Mouse (Mus musculus) intestine, embryonic 15.5 days (tissue): ENCODE results near the gene Prrc2c. TPM values are rescaled to one million over a fixed set of nuclear protein-coding genes. Genes with fewer than 3 reads are reported as not detected.
A peak's percentile ranks its signal among the peaks of the same experiment; 100 is the strongest.
"Not testable (repeated sequence)": the region's sequence is repeated elsewhere in the genome, so short reads cannot be mapped to it uniquely, and the experiment has no call there.

Source experiments
- ATAC-seq: fragments of 200-750 bp; cut with Nextera tagmentation; 2 replicates; pipeline ENCODE4 v1.8.0; 2017; ENCODE audit warnings: moderate TSS enrichment, moderate library complexity
- H3K27ac ChIP-seq: fragments of 300-500 bp; sonication (generic); 2 replicates; pipeline ENCODE4 v1.5.1; 2015; ENCODE audit warnings: mild to moderate bottlenecking, inconsistent platforms
- H3K27me3 ChIP-seq: fragments of 300-500 bp; sonication (generic); replicated peaks from 2 replicates; pipeline ENCODE4 v1.6.1; 2015; ENCODE audit warnings: inconsistent platforms
- H3K36me3 ChIP-seq: fragments of 300-500 bp; sonication (generic); 2 replicates; pipeline ENCODE4 v1.6.1; 2015; ENCODE audit warnings: inconsistent platforms
- H3K4me1 ChIP-seq: fragments of 300-500 bp; sonication (generic); replicated peaks from 2 replicates; pipeline ENCODE4 v1.6.1; 2015; ENCODE audit warnings: inconsistent platforms
- H3K4me2 ChIP-seq: fragments of 300-500 bp; sonication (generic); replicated peaks from 2 replicates; pipeline ENCODE4 v1.6.1; 2015; ENCODE audit warnings: mild to moderate bottlenecking, inconsistent platforms
- H3K4me3 ChIP-seq: fragments of 300-500 bp; sonication (generic); replicated peaks from 2 replicates; pipeline ENCODE4 v1.5.1; 2015; ENCODE audit warnings: inconsistent platforms
- H3K9ac ChIP-seq: fragments of 300-500 bp; sonication (generic); 2 replicates; pipeline ENCODE4 v1.6.1; 2015; ENCODE audit warnings: inconsistent platforms
- H3K9me3 ChIP-seq: fragments of 300-500 bp; sonication (generic); 2 replicates; pipeline ENCODE4 v1.6.1; 2016; ENCODE audit warnings: inconsistent platforms
- WGBS: fragments of 180-500 bp; shearing (Covaris S2); methylation state at CpG from one replicate; pipeline ENCODE4 v1.1.7; 2015; 5-methylcytosine and 5-hydroxymethylcytosine counted together
- polyA plus RNA-seq: library from polyadenylated mRNA; unstranded; fragments of >200 nt; fragmentation: Nextera tagmentation; extraction: Ambion mirVana; gene quantifications from 2 replicates; pipeline ENCODE4 v1.2.1, GENCODE M21; 2015

The Prrc2c gene
- polyA plus RNA-seq, 1 experiment from 2014 or later, result 139 TPM

DNA sequence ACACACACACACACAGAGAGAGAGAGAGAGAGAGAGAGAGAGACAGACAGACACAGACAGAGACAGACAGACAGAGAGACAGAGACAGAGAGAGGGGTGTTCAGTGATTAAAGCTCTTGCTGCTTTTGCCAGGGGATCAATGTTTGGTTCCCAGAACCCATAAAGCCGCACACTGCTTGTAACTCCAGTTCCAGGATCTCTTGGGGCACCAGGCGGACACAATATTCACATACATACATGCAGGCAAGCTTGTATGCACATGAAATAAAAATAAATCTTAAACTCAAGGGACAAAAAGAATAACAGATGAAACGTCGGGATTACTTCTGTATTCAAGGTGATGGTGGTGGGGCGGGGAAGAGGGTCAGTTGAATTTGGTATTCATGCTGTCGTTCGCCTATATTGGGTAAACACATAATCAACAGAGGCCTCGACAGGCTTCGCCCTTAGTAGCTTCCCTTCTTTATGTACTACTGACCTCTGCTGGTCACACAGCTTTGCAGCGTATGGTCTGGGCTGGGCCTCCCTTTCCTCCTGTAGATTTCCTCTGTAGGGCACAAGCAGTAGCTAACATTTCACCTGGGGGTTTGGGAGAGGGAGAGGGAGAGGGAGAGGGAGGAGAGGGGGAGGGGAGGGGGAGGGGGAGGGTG lies 75.4 kb downstream of the Prrc2c start:
- no peak overlapping the region for H3K27ac ChIP-seq
- no peak overlapping the region for H3K4me3 ChIP-seq
- no peak overlapping the region for H3K9ac ChIP-seq
- peak; percentile 98 for ATAC-seq
- H3K9me3 ChIP-seq, result no peaks in the 10 kb centered on the region
- 14% methylated on average over 10 of the region's 10 CpGs for WGBS
- H3K4me1 ChIP-seq, result peaks cover 5% of the 10 kb centered on the region; the same call in 1 of the 2 replicates
- no peak overlapping the region for H3K4me2 ChIP-seq
- H3K27me3 ChIP-seq, result no peaks in the 10 kb centered on the region
- H3K36me3 ChIP-seq, result no peaks in the 10 kb centered on the region

DNA sequence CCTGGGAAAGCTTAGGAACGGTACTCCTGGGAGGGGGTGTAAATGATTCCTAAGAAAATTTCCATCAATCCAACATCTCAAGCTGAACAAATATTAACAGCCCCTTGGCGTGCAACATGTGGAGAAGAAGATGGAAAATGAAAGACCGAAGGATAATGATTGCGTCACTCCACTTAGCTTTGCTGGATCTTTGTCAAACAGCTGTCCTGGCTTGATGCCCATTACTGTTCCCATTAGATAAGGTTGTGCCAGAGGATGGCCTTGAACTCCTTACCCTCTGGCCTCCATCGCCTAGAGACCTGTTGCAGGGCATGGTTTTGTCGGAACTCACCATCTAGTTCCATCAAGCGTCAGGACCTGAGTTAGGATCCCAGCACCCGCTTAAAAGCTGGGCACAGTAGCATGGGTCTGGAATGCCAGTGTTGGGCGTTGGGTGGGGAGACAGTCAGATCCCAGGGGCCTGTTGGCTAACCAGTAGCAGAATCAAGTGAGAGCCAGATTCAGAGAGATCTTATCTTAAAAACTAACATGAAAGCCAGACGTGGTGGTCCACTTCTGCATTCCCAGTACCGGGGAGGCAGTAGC lies 80.0 kb downstream of the Prrc2c start:
- no peak overlapping the region for H3K27ac ChIP-seq
- no peak overlapping the region for H3K4me3 ChIP-seq
- H3K36me3 ChIP-seq, result no peaks in the 10 kb centered on the region
- H3K27me3 ChIP-seq, result no peaks in the 10 kb centered on the region
- no peak for ATAC-seq
- no peaks in the 10 kb centered on the region for H3K4me1 ChIP-seq
- no peak overlapping the region for H3K9ac ChIP-seq
- no peaks in the 10 kb centered on the region for H3K9me3 ChIP-seq
- H3K4me2 ChIP-seq, result no peak overlapping the region
- 76% methylated on average over 11 of the region's 11 CpGs for WGBS

DNA sequence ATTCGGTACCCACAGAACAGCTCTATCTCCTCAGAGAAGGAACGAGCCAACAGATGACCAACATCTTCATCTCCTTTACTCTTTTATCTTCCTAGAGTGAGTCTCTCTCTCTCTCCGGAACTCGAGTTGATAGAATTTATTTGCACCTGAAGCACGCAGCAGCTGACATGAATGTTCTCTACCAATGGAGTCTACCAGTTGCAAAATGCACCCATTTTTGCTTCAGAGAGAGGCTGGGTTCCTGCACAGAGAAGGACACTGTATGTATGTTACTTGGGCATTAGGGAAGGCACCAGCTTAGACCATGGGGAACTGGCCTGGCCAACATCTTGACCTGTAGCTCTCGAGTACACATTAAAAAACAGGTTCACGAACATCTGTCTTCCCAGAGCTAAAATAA lies 82.2 kb downstream of the Prrc2c start, which contains the start of gene Myocos:
Gene Myocos (minus strand): TSS at position 101 of the 400 bp plus-strand sequence.
- 89% methylated on average over 7 of the region's 7 CpGs for WGBS
- Histone ChIP-seq H3K4me3 (no peak within 1 kb of the TSS), H3K4me2 (no peak within 1 kb of the TSS), H3K27me3 (no peaks in the 10 kb centered on the region), H3K27ac (no peak within 1 kb of the TSS), H3K9me3 (no peaks in the 10 kb centered on the region), H3K9ac (no peak within 1 kb of the TSS), H3K36me3 (no peaks in the 10 kb centered on the region), H3K4me1 (no peaks in the 10 kb centered on the region)
- no peak for ATAC-seq

DNA sequence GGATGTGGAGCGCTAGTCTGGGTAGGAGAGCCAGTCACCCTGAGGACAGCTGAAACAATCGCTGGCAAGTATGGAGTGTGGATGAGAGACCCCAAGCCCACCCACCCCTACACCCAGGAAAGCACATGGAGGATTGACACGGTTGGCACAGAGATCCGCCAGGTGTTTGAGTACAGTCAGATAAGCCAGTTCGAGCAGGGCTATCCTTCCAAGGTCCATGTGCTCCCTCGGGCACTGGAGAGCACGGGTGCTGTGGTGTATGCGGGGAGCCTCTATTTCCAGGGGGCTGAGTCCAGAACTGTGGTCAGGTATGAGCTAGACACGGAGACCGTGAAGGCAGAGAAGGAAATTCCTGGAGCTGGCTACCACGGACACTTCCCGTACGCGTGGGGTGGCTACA lies 91.9 kb downstream of the Prrc2c start:
- Histone ChIP-seq H3K27me3 (no peaks in the 10 kb centered on the region), H3K9me3 (no peaks in the 10 kb centered on the region), H3K9ac (no peak overlapping the region), H3K4me2 (no peak overlapping the region), H3K27ac (no peak overlapping the region), H3K36me3 (no peaks in the 10 kb centered on the region), H3K4me1 (no peaks in the 10 kb centered on the region), H3K4me3 (no peak overlapping the region)
- WGBS, result 92% methylated on average over 14 of the region's 14 CpGs
- ATAC-seq, result no peak

DNA sequence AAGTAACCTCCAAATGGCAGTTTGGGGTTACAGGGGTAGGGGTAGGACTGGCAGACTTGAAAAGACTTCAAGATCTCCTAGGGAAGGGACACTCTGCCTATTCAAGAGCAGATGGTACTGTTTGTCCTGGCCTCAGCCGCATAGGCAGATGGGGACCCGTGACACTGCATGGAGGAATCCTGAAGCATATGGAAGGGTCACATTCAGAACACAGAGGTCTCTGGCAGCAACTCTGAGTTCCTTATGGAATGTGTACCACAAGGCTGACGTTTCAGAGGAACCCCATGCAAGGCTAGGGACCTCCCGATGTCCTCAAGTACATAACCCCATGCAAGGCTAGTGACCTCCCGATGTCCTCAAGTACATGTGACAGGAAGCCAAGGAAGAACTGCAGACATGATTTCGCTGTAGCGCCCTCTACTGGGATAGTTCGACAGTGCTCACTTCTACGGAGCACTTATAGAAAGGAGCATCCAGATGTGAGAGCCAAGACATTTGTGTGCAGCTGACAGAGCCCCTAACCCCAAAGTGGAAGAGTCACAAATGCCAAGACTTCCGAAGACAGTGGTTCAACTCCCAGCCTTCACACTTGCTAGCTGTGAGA lies 94.2 kb downstream of the Prrc2c start:
- Histone ChIP-seq H3K4me1 (no peaks in the 10 kb centered on the region), H3K4me2 (no peak overlapping the region), H3K27me3 (no peaks in the 10 kb centered on the region), H3K27ac (no peak overlapping the region), H3K9ac (no peak overlapping the region), H3K4me3 (no peak overlapping the region), H3K36me3 (no peaks in the 10 kb centered on the region), H3K9me3 (no peaks in the 10 kb centered on the region)
- no peak for ATAC-seq
- WGBS, result 81% methylated on average over 10 of the region's 10 CpGs

DNA sequence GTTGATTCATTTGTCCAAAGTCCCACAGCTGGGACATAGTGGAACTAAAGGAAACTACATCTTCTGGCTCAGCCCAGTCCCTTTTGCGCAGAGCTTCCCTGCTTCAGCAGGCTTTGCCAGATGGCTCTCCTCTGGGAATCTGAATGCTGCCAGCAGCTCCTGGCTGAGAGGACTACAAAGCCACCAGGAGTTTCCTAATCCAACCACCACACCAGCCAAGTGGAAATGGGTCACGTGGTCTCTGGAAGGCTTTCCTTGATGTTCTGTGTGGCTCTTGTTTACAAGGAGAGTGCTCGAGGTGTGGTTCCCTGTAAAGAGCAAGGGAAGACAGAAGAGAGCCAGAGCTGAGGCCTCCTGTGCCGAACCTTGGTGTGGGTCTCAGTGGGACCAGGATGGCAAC lies 96.6 kb downstream of the Prrc2c start:
- H3K4me2 ChIP-seq, result no peak overlapping the region
- H3K4me1 ChIP-seq, result 0 out of 2 replicates have a peak, but pooled peaks cover 4% of the 10 kb centered on the region
- no peak for ATAC-seq
- H3K9me3 ChIP-seq, result no peaks in the 10 kb centered on the region
- H3K36me3 ChIP-seq, result no peaks in the 10 kb centered on the region
- H3K4me3 ChIP-seq, result no peak overlapping the region
- H3K27me3 ChIP-seq, result no peaks in the 10 kb centered on the region
- no peak overlapping the region for H3K27ac ChIP-seq
- H3K9ac ChIP-seq, result no peak overlapping the region
- 42% methylated on average over 4 of the region's 4 CpGs for WGBS

DNA sequence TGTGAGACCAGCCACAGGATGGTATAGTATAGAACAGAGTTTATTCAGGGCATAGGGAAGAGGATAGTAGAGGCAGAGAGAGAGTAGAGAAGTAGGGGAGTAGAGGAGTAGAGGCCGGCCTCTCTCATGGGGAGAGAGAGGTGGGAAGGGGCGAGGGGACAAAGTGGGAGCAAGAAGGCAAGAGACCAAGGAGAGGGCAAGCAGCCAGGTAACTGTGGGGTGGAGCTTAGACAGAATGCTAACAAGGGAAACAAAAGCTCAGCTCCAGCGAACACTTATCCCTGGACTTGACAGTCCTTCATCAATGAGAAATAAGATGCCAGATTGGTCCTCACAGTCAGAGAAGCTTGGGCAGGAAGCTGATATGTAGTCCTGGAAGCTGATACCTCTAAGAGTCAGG lies 97.8 kb downstream of the Prrc2c start:
- Histone ChIP-seq H3K9ac (no peak overlapping the region), H3K27me3 (no peaks in the 10 kb centered on the region), H3K36me3 (no peaks in the 10 kb centered on the region), H3K4me3 (no peak overlapping the region), H3K9me3 (no peaks in the 10 kb centered on the region), H3K27ac (no peak overlapping the region), H3K4me1 (0 out of 2 replicates have a peak, but pooled peaks cover 4% of the 10 kb centered on the region), H3K4me2 (no peak overlapping the region)
- ATAC-seq, result no peak
- WGBS, result 76% methylated on average over 3 of the region's 3 CpGs

GRCm38 (mm10) chr1:162639861-162640260 lies 100.5 kb downstream of the Prrc2c start:
- H3K4me2 ChIP-seq, result no peak overlapping the region
- H3K36me3 ChIP-seq, result no peaks in the 10 kb centered on the region
- H3K27ac ChIP-seq, result no peak overlapping the region
- WGBS, result 81% methylated on average over 1 of the region's 1 CpGs
- ATAC-seq, result no peak
- H3K27me3 ChIP-seq, result no peaks in the 10 kb centered on the region
- no peak overlapping the region for H3K9ac ChIP-seq
- no peak overlapping the region for H3K4me3 ChIP-seq
- no peaks in the 10 kb centered on the region for H3K9me3 ChIP-seq
- H3K4me1 ChIP-seq, result 0 out of 2 replicates have a peak, but pooled peaks cover 4% of the 10 kb centered on the region

GRCm38 (mm10) chr1:162639051-162639750 lies 101.2 kb downstream of the Prrc2c start, which contains the start of gene Myoc:
Gene Myoc (plus strand): TSS chr1:162639155.
- Histone ChIP-seq H3K9ac (no peak within 1 kb of the TSS), H3K36me3 (no peaks in the 10 kb centered on the region), H3K27me3 (no peaks in the 10 kb centered on the region), H3K9me3 (no peaks in the 10 kb centered on the region), H3K4me2 (no peak within 1 kb of the TSS), H3K4me1 (0 out of 2 replicates have a peak, but pooled peaks cover 4% of the 10 kb centered on the region), H3K27ac (no peak within 1 kb of the TSS), H3K4me3 (no peak within 1 kb of the TSS)
- 78% methylated on average over 10 of the region's 10 CpGs for WGBS
- no peak for ATAC-seq

DNA sequence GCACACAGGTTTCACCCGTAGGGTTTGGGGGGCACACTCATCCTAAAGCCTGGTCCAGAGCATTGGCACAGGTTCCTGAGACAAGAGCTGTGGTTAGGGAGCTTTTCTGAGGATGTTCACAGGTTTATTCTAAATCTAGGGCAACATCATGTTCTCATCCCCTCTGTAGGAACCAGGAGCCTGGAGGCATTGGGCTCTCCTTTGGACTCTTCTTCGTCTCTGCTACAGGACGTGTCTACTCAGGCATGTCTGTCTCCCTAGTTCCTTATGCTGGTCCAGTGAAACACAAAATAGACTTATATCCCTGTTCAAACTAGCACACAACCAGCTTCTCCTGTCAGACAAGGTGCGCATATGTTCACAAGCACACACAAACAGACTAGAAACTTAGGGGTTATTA lies 101.8 kb downstream of the Prrc2c start:
- whole genome bisulfite sequencing, result 93% methylated on average over 4 of the region's 4 CpGs
- no peak overlapping the region for H3K9ac ChIP-seq
- ATAC-seq, result no peak

DNA sequence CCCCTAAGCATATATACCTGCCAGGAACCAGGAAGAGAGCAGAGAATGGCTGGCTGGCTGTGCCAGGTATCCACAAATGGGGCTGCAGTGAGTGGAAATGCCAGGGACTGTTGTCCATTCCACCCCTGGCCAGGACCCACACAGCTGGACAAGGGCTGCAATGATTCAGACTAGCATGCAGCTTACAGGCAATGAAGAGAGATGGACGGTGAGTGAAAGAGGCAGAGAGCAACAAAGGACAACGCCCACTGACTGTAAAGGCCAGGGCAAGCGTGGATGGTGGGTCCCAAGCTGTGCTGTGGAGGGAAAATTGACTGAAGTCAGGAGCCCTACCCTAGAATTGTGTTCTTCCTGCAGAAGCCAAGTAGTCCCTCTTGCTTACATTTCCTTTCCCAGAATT lies 103.8 kb downstream of the Prrc2c start:
- Histone ChIP-seq H3K9me3 (no peaks in the 10 kb centered on the region), H3K4me3 (no peak overlapping the region), H3K36me3 (no peaks in the 10 kb centered on the region), H3K27ac (no peak overlapping the region), H3K27me3 (no peaks in the 10 kb centered on the region), H3K4me2 (no peak overlapping the region), H3K4me1 (0 out of 2 replicates have a peak, but pooled peaks cover 4% of the 10 kb centered on the region), H3K9ac (no peak overlapping the region)
- no peak for ATAC-seq
- 59% methylated on average over 3 of the region's 3 CpGs for WGBS

More for the DNA sequence above, 101.8 kb downstream of the Prrc2c start:
- Histone ChIP-seq H3K36me3 (no peaks in the 10 kb centered on the region), H3K4me1 (0 out of 2 replicates have a peak, but pooled peaks cover 4% of the 10 kb centered on the region), H3K27ac (no peak overlapping the region), H3K9me3 (no peaks in the 10 kb centered on the region), H3K27me3 (no peaks in the 10 kb centered on the region), H3K4me3 (no peak overlapping the region), H3K4me2 (no peak overlapping the region)

GRCm38 (mm10) chr1:162635291-162635931 lies 104.9 kb downstream of the Prrc2c start:
- H3K4me2 ChIP-seq, H3K27me3 ChIP-seq, H3K4me3 ChIP-seq, H3K4me1 ChIP-seq, H3K36me3 ChIP-seq, H3K27ac ChIP-seq, ATAC-seq, H3K9me3 ChIP-seq, H3K9ac ChIP-seq: not testable (repeated sequence)
- 29% methylated on average over 1 of the region's 1 CpGs for WGBS
